Mouse (Mus musculus) cerebellum, adult 2 months (tissue): Measurements from ENCODE around the gene C2cd2. TPM values are rescaled to one million over a fixed set of nuclear protein-coding genes. Genes with fewer than 3 reads are reported as not detected.
"Not testable (repeated sequence)": the region's sequence is repeated elsewhere in the genome, so short reads cannot be mapped to it uniquely, and the experiment has no call there.

Experiments
- DNase-seq, 2 experiments: peaks; one replicate each; pipeline ENCODE4 v3.0.0; 2021
- H3K27ac ChIP-seq: fragments of 200-500 bp; 2 replicates; pipeline ENCODE4 v1.5.1; 2012; ENCODE audit warnings: low read length, control low read depth, inconsistent platforms; ENCODE audit not compliant: insufficient read depth
- H3K27me3 ChIP-seq: fragments of 200-500 bp; 2 replicates; pipeline ENCODE4 v1.6.1; 2012; ENCODE audit warnings: inconsistent platforms, mild to moderate bottlenecking, low read length, moderate library complexity; ENCODE audit not compliant: control insufficient read depth, insufficient read depth
- H3K4me1 ChIP-seq: fragments of 200-500 bp; 2 replicates; pipeline ENCODE4 v1.6.1; 2011; ENCODE audit warnings: low read length; ENCODE audit not compliant: control insufficient read depth, insufficient read depth
- H3K4me3 ChIP-seq: fragments of 200-500 bp; replicated peaks from 2 replicates; pipeline ENCODE3; 2011; ENCODE audit warnings: mild to moderate bottlenecking, low read depth, low read length, control low read depth; ENCODE audit not compliant: insufficient read depth
- CTCF ChIP-seq: fragments of 200-500 bp; IDR thresholded peaks from 2 replicates; pipeline ENCODE4 v1.5.1; 2011; ENCODE audit warnings: low read depth, mild to moderate bottlenecking, control low read depth, low read length, moderate library complexity, borderline replicate concordance; ENCODE audit not compliant: insufficient read depth
- POLR2A ChIP-seq: fragments of 200-500 bp; IDR thresholded peaks from 2 replicates; pipeline ENCODE4 v1.6.1; 2011; ENCODE audit warnings: low read length, control low read depth, borderline replicate concordance; ENCODE audit not compliant: insufficient read depth
- WGBS: fragments of 180-500 bp; shearing (Covaris S2); methylation state at CpG from one replicate; pipeline ENCODE4 v1.1.7; 2018; 5-methylcytosine and 5-hydroxymethylcytosine counted together
- polyA plus RNA-seq: library from polyadenylated mRNA; depleted of rRNA; stranded (reverse); fragments of >200 nt; gene quantifications from 2 replicates; pipeline ENCODE4 v1.2.3, GENCODE M21; 2012

C2cd2 gene
- polyA plus RNA-seq, 1 experiment: 17.3 TPM

- no peak for DNase-seq
- Histone ChIP-seq H3K27me3 (no peaks in the 10 kb centered on the region), H3K4me1 (no peaks in the 10 kb centered on the region; the same call in 1 of the 2 replicates), H3K4me3 (no peak overlapping the region), H3K27ac (no peak overlapping the region)
- TF ChIP-seq POLR2A: no peak
- WGBS: 89% methylated on average over 2 of the region's 2 CpGs
Observed at GRCm38 (mm10) chr16:97956011-97956410, 6.4 kb downstream of the C2cd2 start.

GRCm38 (mm10) chr16:97953300-97953699 is 9.1 kb downstream of the C2cd2 start:
- Histone ChIP-seq H3K4me1 (no peaks in the 10 kb centered on the region; the same call in 1 of the 2 replicates), H3K27ac (no peak overlapping the region), H3K27me3 (no peaks in the 10 kb centered on the region), H3K4me3 (no peak overlapping the region)
- DNase-seq: no peak
- TF ChIP-seq CTCF: no peak
- TF ChIP-seq POLR2A: no peak
- WGBS: 84% methylated on average over 2 of the region's 2 CpGs

GRCm38 (mm10) chr16:97952801-97953200 is 9.6 kb downstream of the C2cd2 start:
- no peak for DNase-seq
- Histone ChIP-seq H3K27me3 (no peaks in the 10 kb centered on the region), H3K4me3 (no peak overlapping the region), H3K27ac (no peak overlapping the region), H3K4me1 (no peaks in the 10 kb centered on the region; the same call in 1 of the 2 replicates)
- WGBS: 76% methylated on average over 9 of the region's 9 CpGs
- no peak for TF ChIP-seq CTCF
- no peak for TF ChIP-seq POLR2A

- H3K4me1 ChIP-seq: no peaks in the 10 kb centered on the region; the same call in 1 of the 2 replicates
- DNase-seq: no peak
- TF ChIP-seq CTCF (no peak), POLR2A (no peak)
- H3K4me3 ChIP-seq: no peak overlapping the region
- WGBS: 90% methylated on average over 4 of the region's 4 CpGs
- no peak overlapping the region for H3K27ac ChIP-seq
- H3K27me3 ChIP-seq: no peaks in the 10 kb centered on the region
Observed at GRCm38 (mm10) chr16:97952371-97952770, 10.0 kb downstream of the C2cd2 start.

- no peak for TF ChIP-seq POLR2A
- no peak for TF ChIP-seq CTCF
- Histone ChIP-seq H3K27me3 (no peaks in the 10 kb centered on the region), H3K4me3 (no peak overlapping the region), H3K4me1 (no peaks in the 10 kb centered on the region; the same call in 1 of the 2 replicates), H3K27ac (no peak overlapping the region)
- WGBS: 92% methylated on average over 8 of the region's 8 CpGs
- DNase-seq: no peak
Observed at GRCm38 (mm10) chr16:97950061-97950460, 12.3 kb downstream of the C2cd2 start.

GRCm38 (mm10) chr16:97948836-97949235 is 13.6 kb downstream of the C2cd2 start:
- no peak for DNase-seq
- H3K4me3 ChIP-seq: no peak overlapping the region
- 86% methylated on average over 4 of the region's 4 CpGs for WGBS
- H3K27me3 ChIP-seq: no peaks in the 10 kb centered on the region
- H3K4me1 ChIP-seq: no peaks in the 10 kb centered on the region; the same call in 1 of the 2 replicates
- no peak overlapping the region for H3K27ac ChIP-seq
- TF ChIP-seq CTCF: no peak
- no peak for TF ChIP-seq POLR2A

GRCm38 (mm10) chr16:97946993-97947392 is 15.4 kb downstream of the C2cd2 start:
- not testable (repeated sequence) for H3K27ac ChIP-seq, H3K4me1 ChIP-seq, H3K27me3 ChIP-seq, DNase-seq, H3K4me3 ChIP-seq
- 75% methylated on average over 2 of the region's 2 CpGs for WGBS

GRCm38 (mm10) chr16:97941844-97942243 is 20.6 kb downstream of the C2cd2 start:
- Histone ChIP-seq H3K27ac (no peak overlapping the region), H3K27me3 (no peaks in the 10 kb centered on the region), H3K4me1 (no peaks in the 10 kb centered on the region), H3K4me3 (no peak overlapping the region)
- TF ChIP-seq POLR2A (no peak), CTCF (no peak)
- DNase-seq: no peak
